Mouse (Mus musculus) C2C12 (cell line): ENCODE measurements around the gene Phldb1.

Source experiments
- CTCF ChIP-seq: IDR thresholded peaks from one replicate; pipeline ENCODE4 v1.5.1; 2011; ENCODE audit not compliant: control insufficient read depth, insufficient read depth, insufficient read length
- MAX ChIP-seq: IDR thresholded peaks from one replicate; pipeline ENCODE4 v1.6.1; 2011; ENCODE audit warnings: mild to moderate bottlenecking, control low read depth
- USF1 ChIP-seq: IDR thresholded peaks from one replicate; pipeline ENCODE4 v1.6.1; 2011; ENCODE audit warnings: low read depth, mild to moderate bottlenecking, control low read depth, moderate library complexity

DNA sequence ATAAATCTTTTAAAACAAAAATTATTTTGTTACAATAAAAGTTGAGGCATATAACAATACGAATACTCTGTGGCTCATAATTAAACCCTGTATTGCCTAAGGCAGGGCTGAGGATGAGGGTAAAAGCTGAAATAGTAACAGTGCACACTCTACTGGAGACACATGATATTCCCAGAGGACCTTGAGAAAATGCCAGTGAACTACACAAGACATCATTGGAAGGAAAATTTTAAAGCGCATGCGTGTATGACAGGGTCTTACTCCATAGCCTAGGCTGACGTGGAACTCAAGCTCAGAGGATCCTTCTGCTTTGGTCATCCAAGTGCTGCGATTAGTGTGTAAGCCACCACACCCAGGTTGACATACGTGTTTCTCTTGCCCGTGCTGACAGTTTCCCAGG lies 13.5 kb upstream of the Phldb1 start:
- TF ChIP-seq CTCF (no peak), USF1 (no peak), MAX (no peak)
